Mouse (Mus musculus) spleen, adult 2 months (tissue): Measurements from ENCODE around the gene ccdc198. TPM values are rescaled to one million over a fixed set of nuclear protein-coding genes. Genes with fewer than 3 reads are reported as not detected.
A peak's percentile ranks its signal among the peaks of the same experiment; 100 is the strongest.
"Not testable (repeated sequence)": the region's sequence is repeated elsewhere in the genome, so short reads cannot be mapped to it uniquely, and the experiment has no call there.

ENCODE experiments used
- DNase-seq, 2 experiments: peaks; one replicate each; pipeline versions ENCODE4 v3.0.0 to v3.0.0-alpha.2; 2012 to 2021; ENCODE audit warnings: low spot score in 2 of 2, low read depth in 1 of 2
- H3K27ac ChIP-seq: fragments of 200-500 bp; 2 replicates; pipeline ENCODE4 v1.5.1; 2012; ENCODE audit warnings: low read length, inconsistent platforms; ENCODE audit not compliant: insufficient read depth
- H3K27me3 ChIP-seq: fragments of 200-500 bp; 2 replicates; pipeline ENCODE4 v1.6.1; 2012; ENCODE audit warnings: mild to moderate bottlenecking, moderate library complexity, low read length, inconsistent platforms; ENCODE audit not compliant: control insufficient read depth, insufficient read depth
- H3K36me3 ChIP-seq: fragments of 200-500 bp; 2 replicates; pipeline ENCODE4 v1.6.1; 2012; ENCODE audit warnings: mild to moderate bottlenecking, low read length, inconsistent platforms; ENCODE audit not compliant: control insufficient read depth, insufficient read depth
- H3K4me1 ChIP-seq: fragments of 200-500 bp; 2 replicates; pipeline ENCODE4 v1.6.1; 2011; ENCODE audit warnings: inconsistent platforms; ENCODE audit not compliant: control insufficient read depth, insufficient read depth, insufficient read length
- H3K4me3 ChIP-seq: fragments of 200-500 bp; 2 replicates; pipeline ENCODE4 v1.5.1; 2011; ENCODE audit warnings: mild to moderate bottlenecking, inconsistent platforms; ENCODE audit not compliant: insufficient read depth, insufficient read length; ENCODE audit errors: extremely low read depth
- CTCF ChIP-seq: fragments of 200-500 bp; IDR thresholded peaks from 2 replicates; pipeline ENCODE4 v1.5.1; 2011; ENCODE audit warnings: mild to moderate bottlenecking, inconsistent platforms; ENCODE audit not compliant: insufficient read depth, insufficient read length, insufficient replicate concordance; ENCODE audit errors: extremely low read depth
- POLR2A ChIP-seq: fragments of 200-500 bp; IDR thresholded peaks from 2 replicates; pipeline ENCODE4 v1.6.1; 2011; ENCODE audit warnings: low read depth, low read length, inconsistent platforms
- WGBS: fragments of 180-500 bp; shearing (Covaris S2); methylation state at CpG from one replicate; pipeline ENCODE4 v1.1.7; 2018; 5-methylcytosine and 5-hydroxymethylcytosine counted together
- polyA plus RNA-seq: library from polyadenylated mRNA; depleted of rRNA; stranded (reverse); fragments of >200 nt; gene quantifications from 2 replicates; pipeline ENCODE4 v1.2.3, GENCODE M21; 2012

The ccdc198 gene
- polyA plus RNA-seq, 1 experiment, result not detected

- H3K4me1 ChIP-seq, result peaks cover 7% of the 10 kb centered on the region; the same call in 1 of the 2 replicates
- H3K27ac ChIP-seq, result no peak overlapping the region
- WGBS, result 91% methylated on average over 11 of the region's 11 CpGs
- no peak for TF ChIP-seq CTCF
- TF ChIP-seq POLR2A, result no peak
- H3K27me3 ChIP-seq, result no peaks in the 10 kb centered on the region
- no peak overlapping the region for H3K4me3 ChIP-seq
- DNase-seq, result no peak
- no peaks in the 10 kb centered on the region for H3K36me3 ChIP-seq
Measured at GRCm38 (mm10) chr14:49226986-49227385, 18.3 kb downstream of the ccdc198 start.

DNA sequence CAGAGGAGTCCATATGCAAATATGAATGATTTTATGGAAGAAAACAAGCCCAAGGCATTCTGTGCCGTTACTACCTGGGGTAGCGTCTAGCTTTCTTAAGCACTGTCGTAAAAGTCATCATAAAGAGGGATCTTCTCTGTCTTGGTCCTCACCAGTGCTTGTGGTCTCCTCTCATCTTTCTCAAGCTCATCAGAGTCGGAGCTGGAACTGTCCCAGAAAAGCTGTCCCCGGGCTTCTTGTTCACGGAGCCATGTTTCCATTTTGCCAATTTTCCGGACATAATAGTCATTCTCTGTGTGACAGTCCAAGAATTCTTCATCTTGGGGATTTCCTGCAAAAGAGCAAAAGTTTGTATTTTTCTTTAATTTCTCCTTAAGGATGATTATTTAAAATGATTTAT, 18.8 kb downstream of the ccdc198 start:
- no peak for DNase-seq
- Histone ChIP-seq H3K4me3 (no peak overlapping the region), H3K27me3 (no peaks in the 10 kb centered on the region), H3K36me3 (no peaks in the 10 kb centered on the region), H3K27ac (no peak overlapping the region), H3K4me1 (peaks cover 7% of the 10 kb centered on the region; the same call in 1 of the 2 replicates)
- 87% methylated on average over 7 of the region's 7 CpGs for WGBS
- TF ChIP-seq CTCF (no peak), POLR2A (no peak)

- Histone ChIP-seq H3K27ac (no peak overlapping the region), H3K27me3 (no peaks in the 10 kb centered on the region), H3K36me3 (no peaks in the 10 kb centered on the region), H3K4me3 (no peak overlapping the region), H3K4me1 (peaks cover 9% of the 10 kb centered on the region; the same call in 1 of the 2 replicates)
- 41% methylated on average over 2 of the region's 2 CpGs for WGBS
- peak; percentile 11 to 78 for DNase-seq
- no peak for TF ChIP-seq CTCF
- TF ChIP-seq POLR2A, result no peak
Measured at GRCm38 (mm10) chr14:49221771-49222170, 23.5 kb downstream of the ccdc198 start.

DNA sequence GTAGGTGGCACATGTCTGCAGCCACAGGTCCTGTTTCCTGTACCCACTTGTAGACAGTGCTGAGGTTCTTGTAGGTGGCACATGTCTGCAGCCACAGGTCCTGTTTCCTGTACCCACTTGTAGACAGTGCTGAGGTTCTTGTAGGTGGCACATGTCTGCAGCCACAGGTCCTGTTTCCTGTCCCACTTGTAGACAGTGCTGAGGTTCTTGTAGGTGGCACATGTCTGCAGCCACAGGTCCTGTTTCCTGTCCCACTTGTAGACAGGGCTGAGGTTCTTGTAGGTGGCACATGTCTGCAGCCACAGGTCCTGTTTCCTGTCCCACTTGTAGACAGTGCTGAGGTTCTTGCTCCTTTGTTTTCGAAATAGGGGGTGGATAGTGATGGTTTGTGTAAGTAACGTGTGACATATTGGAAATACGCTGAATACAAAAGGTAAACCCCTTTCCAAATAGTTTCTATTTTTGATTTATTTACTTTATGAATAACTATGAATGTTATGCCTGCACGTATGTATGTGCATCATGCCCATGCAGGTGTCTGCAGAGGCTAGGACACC, 25.7 kb downstream of the ccdc198 start:
- not testable (repeated sequence) for H3K27me3 ChIP-seq, H3K4me1 ChIP-seq, H3K4me3 ChIP-seq, H3K36me3 ChIP-seq
- 80% methylated on average over 4 of the region's 4 CpGs for WGBS
- peak overlapping the region; percentile 43; the same call in 1 of the 2 replicates for H3K27ac ChIP-seq
- DNase-seq, result peak in 1 of 2 experiments; percentile 18

DNA sequence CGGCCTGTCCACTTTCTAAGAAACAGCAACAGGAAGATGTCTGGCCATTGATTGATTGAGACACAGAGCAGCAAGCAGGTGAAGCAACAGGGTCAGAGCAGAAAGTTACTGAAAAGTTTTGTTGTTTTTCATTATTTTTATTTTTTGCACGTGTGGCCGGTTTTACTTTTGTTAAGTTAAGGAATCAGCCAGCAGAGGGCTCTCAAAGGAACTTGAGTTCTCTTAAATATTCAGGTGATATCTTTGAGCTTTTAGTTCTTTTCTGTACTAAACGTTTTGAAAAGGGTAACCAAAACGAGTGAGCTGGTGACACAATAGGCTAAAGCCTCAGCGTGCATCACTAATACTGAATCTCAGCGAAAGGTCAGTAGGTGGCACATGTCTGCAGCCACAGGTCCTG, 26.6 kb downstream of the ccdc198 start:
- TF ChIP-seq POLR2A, result no peak
- TF ChIP-seq CTCF, result no peak
- Histone ChIP-seq H3K4me3 (no peak overlapping the region), H3K27ac (no peak overlapping the region), H3K4me1 (peaks cover 9% of the 10 kb centered on the region; the same call in 1 of the 2 replicates), H3K27me3 (no peaks in the 10 kb centered on the region), H3K36me3 (no peaks in the 10 kb centered on the region)
- 71% methylated on average over 7 of the region's 7 CpGs for WGBS
- DNase-seq, result peak in 1 of 2 experiments; percentile 7

DNA sequence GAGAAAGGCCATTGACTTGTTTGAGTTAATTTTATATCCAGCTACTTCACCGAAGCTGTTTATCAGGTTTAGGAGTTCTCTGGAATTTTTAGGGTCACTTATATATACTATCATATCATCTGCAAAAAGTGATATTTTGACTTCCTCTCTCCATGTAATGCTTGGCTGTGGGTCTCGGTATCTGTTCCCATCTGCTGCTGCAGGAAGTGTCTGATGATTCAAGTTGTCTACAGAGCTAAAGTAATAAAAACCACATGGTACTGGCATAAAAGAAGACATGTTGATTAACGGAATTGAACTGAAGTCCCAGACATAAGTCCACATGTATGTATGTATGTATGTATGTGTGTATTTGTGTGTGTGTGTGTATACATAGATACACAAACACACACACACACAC, 35.1 kb downstream of the ccdc198 start:
- not testable (repeated sequence) for DNase-seq, H3K4me3 ChIP-seq, H3K4me1 ChIP-seq, H3K27ac ChIP-seq, H3K36me3 ChIP-seq, H3K27me3 ChIP-seq
- WGBS, result 53% methylated on average over 3 of the region's 3 CpGs

GRCm38 (mm10) chr14:49201073-49201778, 44.0 kb downstream of the ccdc198 start:
- no peak for DNase-seq
- Histone ChIP-seq H3K27me3 (no peaks in the 10 kb centered on the region), H3K4me3 (no peak overlapping the region), H3K36me3 (no peaks in the 10 kb centered on the region), H3K27ac (no peak overlapping the region), H3K4me1 (no peaks in the 10 kb centered on the region)
- WGBS, result 67% methylated on average over 9 of the region's 9 CpGs
- TF ChIP-seq POLR2A (no peak), CTCF (no peak)
